Mouse (Mus musculus): ENCODE data around the gene Dapk2. TPM values are rescaled to one million over a fixed set of nuclear protein-coding genes. Genes with fewer than 3 reads are reported as not detected.

Dapk2 gene
- polyA plus RNA-seq, 1 experiment, result 7.0 TPM

GRCm38 (mm10) chr9:66306414-66306813 is 148.4 kb downstream of the Dapk2 start:
- DNase-seq (ENCODE audit: low spot score), result no peak

DNA sequence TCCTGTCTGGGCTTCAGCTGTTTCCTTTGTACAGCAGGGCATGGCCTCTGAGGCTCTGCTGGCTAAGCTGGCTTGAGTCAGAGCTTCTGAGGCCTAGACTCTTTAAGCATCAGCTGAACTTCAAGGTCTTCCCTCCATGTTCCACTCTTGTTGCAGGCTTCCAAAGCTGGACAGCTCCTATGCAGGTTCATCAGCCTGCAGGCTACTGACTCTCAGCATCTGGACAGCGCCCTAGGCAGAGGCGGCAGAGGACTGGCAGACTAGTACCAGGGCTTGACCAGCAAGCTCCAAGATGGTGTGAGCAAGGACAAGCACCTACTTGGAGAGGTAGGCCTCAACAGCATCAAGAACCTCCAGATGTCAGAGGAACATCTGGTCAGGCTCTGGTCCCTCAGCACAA is 149.3 kb downstream of the Dapk2 start:
- DNase-seq (ENCODE audit: low spot score), result no peak

- no peak for DNase-seq (ENCODE audit: low spot score)
Measured at GRCm38 (mm10) chr9:66308741-66309140, 150.7 kb downstream of the Dapk2 start.

- no peak for DNase-seq (ENCODE audit: low spot score)
Measured at GRCm38 (mm10) chr9:66311458-66311857, 153.4 kb downstream of the Dapk2 start.

GRCm38 (mm10) chr9:66316603-66317002 is 158.6 kb downstream of the Dapk2 start:
- DNase-seq (ENCODE audit: low spot score), result no peak

Other genes starting within 250 kb of the Dapk2 start
- gene Trip4, start 249.4 kb upstream of the Dapk2 start, polyA plus RNA-seq (2012; rRNA removed), result 19.4 and 21.2 TPM in 2 replicates
- 11.2 and 12.3 TPM in 2 replicates for gene Csnk1g1, start 249.3 kb upstream of the Dapk2 start, polyA plus RNA-seq (2012; rRNA removed)
- gene Ppib, start 98.0 kb upstream of the Dapk2 start, polyA plus RNA-seq (2012; rRNA removed), result 442 and 532 TPM in 2 replicates
- 0.81 and 1.6 TPM in 2 replicates for gene Snx22, start 88.5 kb upstream of the Dapk2 start, polyA plus RNA-seq (2012; rRNA removed)
- gene Snx1, start 31.6 kb upstream of the Dapk2 start, polyA plus RNA-seq (2012; rRNA removed), result 109 and 119 TPM in 2 replicates
- 35.9 and 39.6 TPM in 2 replicates for gene Ciao2a, start 31.6 kb upstream of the Dapk2 start, polyA plus RNA-seq (2012; rRNA removed)
- 19.9 and 20.9 TPM in 2 replicates for gene Herc1, start 192.2 kb downstream of the Dapk2 start, polyA plus RNA-seq (2012; rRNA removed)

All from urinary bladder, adult 2 months (tissue).